Mouse (Mus musculus) inflammation-experienced regulatory T-cells, adult 6 months (primary cell): ENCODE results near the gene Dock4. TPM values are rescaled to one million over a fixed set of nuclear protein-coding genes. Genes with fewer than 3 reads are reported as not detected.

Source experiments
- ATAC-seq: one replicate; pipeline ENCODE4 v1.8.0; 2017
- polyA plus RNA-seq, 3 experiments: library from polyadenylated mRNA; unstranded; fragments of 100-300 nt; shearing (Covaris generic); gene quantifications; one replicate each; pipeline ENCODE4 v1.2.1; 2017

Dock4 gene
- polyA plus RNA-seq, result 1 to 10 TPM in 1 of 3 experiments, under 1 TPM in 2; 0.79 to 1.2 (median 0.80) TPM

DNA sequence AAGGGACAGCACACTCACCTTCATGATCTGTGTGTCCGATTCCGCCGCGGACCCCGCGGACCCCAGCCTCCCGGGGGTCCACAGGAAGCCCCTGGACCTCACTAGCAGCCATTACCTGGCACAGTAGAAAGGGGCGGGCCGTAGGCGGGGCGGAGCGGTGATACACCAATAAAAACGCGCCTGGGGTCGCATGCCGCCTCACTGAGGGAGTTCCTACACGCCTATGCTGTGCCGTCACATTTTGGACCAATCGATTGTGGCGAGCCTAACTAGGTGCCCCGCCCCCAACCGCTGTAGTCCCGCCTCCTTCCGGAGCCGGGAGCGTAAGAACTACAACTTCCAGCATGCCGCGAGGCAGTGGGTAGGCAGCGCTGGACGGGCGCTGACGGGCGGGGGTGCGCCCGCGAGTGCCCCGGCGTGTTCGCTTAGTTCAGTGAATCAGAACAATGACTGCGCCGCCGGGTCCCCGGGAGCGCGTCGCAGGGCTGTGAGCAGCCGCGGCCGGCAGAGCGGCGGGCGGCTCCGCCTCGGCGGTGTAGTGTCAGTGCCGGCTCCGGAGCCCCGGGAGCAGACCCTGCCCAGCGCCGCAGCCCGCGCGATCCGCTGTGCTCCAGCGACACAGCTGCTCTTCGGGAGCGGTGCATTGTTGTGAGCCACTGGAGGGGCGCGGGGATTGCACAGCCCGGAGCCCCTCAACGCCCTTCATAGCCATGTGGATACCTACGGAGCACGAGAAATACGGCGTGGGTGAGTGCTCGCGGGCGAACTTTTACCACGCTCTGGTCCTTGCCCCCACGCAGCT is at the start of gene Dock4, which contains the start of gene Zfp277:
Gene Dock4 (plus strand): TSS at position 305 of the 802 bp plus-strand sequence.
Gene Zfp277 (minus strand): TSS at position 255 of the 802 bp plus-strand sequence.
- peak; percentile 94 for ATAC-seq

DNA sequence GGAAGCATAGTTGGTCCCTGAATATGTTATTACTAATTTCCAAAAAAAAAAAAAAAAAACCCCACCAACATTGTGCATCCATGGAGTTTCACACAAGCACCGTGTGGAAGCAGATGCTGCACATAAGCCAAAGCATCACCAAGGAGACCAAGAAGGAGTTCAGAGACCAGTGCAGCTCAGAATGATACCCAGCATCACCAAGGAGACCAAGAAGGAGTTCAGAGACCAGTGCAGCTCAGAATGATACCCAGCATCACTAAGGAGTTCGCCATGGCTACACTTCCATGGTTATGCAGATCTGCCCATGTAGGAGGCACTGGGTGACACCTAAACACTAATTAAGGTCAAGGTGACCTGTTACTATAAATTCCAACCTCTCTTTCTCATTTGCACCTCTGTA is 46.8 kb upstream of the Dock4 start:
- no peak for ATAC-seq

DNA sequence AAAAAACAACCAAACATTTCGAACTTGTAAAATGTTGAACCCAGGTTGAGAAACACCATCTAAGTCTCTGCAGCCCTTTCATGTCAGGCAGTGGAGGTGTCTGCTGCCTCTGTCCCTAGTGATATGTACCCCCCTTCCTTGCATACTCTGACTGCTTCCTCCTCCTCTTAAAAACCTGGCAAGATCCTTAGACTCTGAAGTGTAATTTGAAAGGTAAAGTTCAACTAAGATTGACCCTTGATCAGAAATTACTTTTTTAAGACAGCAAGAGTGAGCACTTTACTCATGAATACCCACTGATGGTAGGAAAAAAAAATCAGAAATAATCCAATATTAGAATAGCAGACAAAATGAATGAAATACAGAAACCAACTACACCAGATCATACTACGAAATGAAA is 46.4 kb upstream of the Dock4 start:
- ATAC-seq, result no peak

DNA sequence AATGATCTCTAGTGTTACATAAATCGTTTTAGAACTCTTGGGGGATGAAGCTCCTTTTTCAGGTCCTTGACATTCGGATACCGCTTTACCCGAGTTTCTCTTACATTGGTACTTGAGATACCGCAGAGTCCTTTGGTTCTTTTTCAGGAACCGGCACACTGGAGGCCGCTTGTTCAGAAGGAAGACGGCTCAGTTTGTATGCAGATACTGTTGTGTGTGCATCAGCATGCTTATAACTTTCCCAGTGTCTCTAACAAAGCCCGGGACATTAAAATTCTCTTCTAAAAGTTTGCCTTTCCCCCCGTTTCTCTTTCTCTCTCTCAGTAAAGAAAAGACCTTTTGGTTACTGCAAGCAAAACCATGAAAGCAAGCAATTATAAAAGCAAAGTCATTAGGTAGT is 45.9 kb upstream of the Dock4 start:
- no peak for ATAC-seq

DNA sequence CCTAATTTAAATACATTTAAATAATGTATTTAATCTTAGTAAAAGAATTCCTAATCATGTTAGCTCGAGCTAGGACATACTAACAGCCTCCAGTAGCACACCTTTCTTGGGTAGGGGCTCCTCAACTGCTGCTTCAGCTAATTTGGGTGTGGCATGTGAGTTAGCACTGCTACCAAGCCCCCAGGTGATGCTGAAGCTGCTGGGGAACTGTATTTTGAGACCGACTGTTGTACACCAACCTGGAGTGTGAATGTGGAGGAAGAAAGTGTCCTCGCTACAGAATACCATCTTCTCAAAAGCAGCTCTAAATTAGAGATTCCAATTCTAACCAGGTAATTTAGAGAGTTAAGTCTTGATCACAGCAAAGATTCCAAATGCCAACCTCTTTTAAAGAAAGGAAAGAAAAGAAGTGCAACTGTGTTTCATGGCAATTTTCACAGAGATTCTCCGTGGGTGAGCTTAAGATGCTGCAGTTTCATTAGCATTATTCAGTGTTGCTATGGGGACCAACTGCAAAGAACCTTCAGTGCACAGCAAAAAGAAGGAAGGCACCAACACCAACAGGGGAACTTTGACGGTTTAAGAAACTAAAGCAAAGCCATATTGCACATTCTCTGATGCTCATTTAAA is 31.0 kb upstream of the Dock4 start:
- ATAC-seq, result no peak

DNA sequence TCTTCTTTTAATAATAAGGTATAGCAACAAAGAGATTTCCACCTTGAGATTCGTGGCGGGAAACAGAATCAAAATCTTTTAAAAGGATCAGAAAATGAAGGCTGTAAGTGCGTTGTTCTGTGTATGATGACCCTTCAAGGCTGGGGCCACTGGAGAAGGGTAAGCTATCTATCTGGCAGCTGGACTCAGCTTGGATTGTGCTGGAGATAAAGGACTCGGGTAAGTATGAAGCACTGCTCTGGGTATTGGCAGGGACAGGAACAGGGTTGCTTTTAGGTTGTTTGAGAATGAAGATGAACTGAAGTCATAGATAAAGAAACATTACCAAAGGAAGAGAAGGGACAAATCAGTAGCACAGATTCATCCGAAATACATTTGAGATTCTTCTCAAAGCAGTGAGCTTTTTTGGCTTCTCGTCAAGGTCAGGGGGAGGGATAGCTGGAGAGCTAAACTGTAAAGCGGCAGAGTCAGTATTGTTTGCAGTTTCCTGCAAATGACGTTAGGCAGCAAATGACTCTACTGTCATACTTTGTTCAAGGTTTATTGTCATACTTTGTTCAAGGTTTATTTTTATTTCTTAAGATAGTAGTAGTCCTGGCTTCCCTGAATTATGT is 30.3 kb upstream of the Dock4 start:
- no peak for ATAC-seq

DNA sequence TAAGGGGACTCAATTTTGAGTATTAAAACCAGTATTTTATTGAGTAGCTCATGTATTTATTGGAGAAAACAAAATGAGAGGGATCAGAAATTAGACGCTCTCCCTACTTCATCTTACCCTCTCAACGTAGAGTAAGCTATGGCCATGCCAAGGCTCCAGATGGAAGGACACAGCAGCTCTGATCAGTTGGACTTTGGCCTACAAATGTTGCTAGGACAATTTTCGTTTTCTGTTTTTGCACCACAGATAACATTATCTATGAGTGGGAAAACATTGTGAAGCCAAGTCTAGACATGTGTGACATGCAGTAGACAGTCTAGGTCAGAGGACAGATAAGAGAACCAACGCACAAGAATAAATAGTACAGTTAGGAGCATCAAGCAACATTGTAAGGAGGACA is 28.5 kb upstream of the Dock4 start:
- no peak for ATAC-seq

DNA sequence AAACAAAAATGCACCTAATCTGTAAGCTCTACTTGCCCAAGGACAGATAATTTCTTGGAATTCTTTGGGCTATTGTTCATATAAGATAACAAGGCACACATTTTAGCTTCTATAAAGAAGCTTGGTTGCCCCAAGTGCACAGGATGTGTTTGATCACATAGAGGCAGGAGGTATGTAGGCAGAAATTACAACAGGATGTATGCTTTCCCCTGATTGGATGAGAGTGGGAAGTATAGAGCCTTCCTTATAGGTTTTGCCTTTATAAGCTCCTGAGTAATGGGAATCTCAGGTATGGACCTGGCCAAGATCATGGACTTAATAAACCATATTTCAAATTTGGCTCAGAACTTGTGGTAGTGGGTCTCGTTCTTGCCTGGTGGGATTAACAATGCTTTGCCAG is 20.8 kb upstream of the Dock4 start:
- ATAC-seq, result peak; percentile 53

DNA sequence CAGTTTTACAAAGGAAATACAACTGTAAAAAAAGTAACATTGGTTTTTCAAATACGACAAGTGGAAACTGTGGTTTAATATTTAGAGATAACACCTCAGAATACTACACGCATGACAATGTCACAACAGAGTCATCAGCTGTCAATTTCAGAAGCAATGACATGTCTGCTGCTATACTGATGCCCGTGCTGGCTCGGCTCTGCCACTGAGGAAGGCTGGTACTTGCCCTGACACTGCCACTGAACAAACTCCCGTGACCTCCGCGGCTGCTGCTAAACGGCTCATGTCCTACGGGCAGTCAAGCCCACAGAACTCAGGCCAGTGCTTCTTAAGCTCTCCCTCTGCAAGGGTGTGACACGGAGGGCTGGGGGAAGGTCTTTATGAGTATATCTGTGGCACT is 18.1 kb upstream of the Dock4 start:
- peak; percentile 84 for ATAC-seq

DNA sequence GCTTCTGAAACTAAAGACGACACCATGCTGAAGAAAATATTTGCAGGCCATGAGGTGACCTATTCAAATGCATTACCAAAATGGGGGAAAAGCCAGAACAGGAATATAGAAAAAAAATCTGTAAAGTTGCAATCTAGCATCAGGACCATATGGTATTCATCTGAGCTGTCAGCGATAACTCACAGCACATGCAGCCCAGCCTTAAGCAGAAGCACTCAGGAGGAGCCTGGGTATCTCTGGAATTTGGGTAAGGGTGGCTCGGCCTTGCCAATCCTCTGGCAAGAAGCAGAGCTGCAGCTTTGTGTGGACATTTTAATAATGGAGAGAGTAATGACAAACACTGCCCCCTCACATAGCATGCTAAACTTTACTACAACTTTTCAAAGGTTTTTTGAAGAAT is 15.8 kb upstream of the Dock4 start:
- no peak for ATAC-seq

DNA sequence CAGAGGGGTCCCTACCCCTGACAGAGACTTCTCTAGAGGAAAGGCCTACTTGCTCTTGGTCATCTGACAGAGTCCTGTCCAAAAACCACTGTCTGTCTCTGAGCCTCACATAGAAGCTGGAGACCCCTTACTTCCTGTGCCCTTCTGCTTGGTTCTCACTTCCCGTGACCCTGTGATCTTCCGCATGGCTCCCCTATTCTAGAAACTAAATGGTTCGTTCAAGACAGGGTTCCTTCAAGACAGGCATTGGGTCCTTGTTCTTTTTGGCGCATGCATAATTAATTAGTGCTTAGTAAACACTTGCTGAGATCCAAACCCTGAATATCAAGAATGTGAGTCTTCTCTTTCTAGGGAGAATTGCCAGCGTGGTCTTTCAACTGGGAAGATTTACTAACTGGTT is 14.7 kb upstream of the Dock4 start:
- ATAC-seq, result no peak

DNA sequence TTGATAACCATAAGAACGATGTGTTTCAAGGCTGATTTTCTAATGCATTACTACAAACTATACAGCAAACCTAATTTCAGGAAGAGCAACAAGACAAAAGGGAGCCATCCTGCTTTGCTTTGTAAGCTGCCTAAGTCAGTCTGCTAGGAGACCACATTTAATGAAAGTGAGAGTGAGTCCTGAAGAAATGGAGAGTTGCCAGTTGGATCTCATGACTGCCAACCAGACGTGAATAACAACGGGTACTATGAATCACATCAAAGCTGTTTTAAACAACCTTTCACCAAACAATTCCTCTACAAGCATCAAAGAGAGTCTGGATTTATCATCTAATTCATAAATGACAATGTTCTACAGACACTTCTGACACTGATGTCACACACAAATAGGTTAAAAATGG is 11.7 kb upstream of the Dock4 start:
- ATAC-seq, result no peak

DNA sequence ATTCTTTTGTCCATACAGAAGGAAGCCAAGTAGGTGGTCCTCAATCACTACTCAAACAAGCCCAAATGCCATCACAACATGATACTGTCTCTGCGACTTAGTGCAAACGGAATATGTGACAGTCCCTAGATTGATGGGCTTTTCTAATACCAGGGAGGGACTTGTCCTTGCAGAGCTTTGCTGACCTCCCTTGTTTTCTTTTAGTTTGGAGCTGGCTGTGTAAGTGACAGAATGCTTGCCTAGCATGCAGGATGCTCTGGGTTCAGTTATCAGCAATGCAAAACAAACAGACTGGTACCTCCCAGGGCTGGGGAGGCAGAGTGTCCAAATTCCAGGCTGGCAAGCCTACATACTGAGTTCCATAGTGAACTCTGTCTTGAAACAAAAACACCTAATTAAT is 7.7 kb upstream of the Dock4 start:
- no peak for ATAC-seq

DNA sequence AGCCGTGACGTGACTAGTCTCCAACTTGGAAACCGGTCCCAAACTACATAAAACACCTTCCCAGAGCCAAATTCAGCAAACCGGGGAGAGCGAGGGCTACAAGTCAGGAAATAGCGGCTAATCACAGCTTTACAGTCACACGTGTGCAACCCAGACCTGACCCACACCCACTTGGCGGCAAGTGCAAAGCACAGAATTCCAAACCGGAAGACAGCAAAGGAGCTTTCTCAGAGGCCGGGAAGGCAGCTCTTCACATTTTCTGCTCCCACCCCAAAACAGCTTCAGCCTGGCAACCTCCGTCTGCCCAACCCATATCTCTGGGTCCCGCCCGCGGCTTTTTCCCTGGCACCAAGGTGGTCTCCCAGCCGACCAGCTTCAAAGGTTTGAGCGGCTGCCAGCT is 546 bp upstream of the Dock4 start:
- peak; percentile 6 for ATAC-seq

DNA sequence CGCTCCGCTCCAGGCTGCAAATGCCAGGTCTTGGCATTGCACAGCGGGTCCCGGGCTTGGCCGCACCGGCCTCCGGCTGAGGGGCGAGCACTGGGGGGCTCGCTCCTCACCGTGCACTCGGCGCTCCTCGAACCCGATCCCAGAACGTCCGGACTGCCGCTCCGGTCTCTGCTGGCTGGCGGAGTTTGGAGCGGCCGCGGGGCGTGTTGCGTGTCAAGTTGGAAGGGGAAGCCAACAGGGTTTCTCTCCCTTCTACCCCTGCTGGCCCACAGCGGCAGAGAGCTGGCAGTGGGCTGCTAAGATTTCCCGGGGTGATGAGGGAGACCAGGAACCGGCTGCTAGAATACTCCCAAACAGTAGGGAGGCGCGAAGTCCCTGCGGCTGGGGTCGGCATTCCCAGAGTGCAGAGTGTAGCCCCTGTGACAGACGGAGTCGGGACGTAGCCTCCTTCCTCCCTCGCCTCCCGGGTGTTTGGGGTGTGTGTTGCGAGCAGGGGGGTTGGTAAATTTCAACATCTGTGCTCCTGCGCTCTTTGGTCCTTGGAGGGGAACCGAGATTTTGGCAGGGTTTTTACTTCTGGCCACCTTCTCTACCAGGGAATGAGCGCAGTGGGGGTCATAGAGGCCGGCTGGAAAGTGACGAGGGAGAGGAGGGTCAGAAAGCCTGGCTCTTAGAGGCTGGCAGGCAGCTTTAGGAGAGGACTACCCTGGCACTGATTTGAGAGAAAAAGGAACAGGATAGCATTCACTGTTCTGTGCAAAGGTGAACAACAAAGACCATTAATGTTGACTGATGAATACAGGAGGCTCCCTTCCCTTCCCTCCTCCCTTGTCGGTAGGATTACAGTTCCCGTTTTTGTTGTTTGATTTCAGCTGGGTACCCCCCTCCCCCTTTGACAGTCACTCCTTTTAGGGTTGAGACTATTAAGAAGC is 964 bp downstream of the Dock4 start:
- ATAC-seq, result no peak

DNA sequence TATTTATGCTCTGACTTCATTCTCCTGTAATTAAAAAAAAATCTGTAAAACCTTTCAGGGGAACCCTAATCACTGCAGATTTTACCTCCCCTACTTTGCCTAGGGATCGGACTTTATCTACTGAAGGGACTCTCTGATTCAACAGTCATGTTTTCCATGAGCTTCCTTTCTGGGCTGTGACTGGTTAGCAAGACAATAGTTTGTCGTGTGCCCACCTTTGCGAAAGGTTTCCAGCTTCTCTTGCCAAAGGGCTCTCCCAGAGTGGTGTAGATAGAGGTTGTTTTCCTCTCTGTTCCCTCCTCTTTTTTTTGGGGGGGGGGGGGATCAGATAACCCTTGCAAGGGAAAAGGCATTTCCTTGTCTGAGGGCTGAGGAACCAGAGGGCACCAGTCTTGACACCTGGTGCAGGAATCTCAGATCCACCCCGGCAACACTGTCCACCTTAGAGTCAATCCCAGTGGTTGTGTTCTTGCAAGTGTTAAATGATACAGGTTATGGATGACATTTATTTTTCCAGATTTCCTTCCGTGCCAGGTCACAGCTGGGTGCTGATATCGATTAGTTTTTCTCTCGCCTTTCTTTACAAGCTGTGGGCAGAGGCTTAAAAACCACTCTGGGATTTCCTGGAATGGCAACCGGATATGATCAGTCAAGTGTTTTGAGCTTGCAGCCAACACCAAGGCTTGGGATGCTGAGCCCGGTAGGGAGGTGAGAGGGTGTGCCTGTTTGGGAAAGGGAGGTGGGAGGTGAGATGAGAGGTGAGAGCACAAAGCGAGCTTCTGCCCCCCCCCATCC is 2.0 kb downstream of the Dock4 start:
- no peak for ATAC-seq

DNA sequence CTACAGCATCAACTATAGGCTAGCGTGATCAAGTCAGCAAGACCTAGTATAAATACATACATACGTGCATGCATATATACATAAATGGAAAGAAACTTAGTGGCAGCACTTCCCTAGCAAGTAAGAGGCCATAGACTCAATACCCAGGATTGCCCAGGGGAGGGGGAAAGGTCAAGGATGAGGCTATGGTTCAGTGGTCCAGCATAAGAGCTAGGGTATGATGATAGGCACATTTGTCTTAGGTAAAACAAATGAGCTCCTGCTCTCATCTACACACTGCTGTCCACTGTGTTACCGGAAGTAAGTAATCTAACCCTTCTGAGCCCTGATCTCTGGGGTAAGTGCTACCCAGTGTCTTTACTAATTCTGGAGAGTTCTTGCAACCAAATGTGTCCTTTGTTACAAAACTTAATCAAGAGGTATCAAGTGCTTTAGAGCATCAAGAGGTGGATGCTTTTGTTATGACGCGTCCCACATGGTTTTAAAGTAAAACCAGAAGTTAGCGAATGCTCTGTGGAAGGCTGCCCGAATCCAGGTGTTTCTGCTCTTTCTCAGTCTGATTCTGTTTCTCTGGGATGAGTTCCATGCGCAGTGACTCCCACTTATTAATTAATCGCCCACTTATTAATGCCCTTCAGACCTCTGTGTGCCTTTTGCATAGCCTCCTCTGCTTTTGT is 3.5 kb downstream of the Dock4 start:
- no peak for ATAC-seq

DNA sequence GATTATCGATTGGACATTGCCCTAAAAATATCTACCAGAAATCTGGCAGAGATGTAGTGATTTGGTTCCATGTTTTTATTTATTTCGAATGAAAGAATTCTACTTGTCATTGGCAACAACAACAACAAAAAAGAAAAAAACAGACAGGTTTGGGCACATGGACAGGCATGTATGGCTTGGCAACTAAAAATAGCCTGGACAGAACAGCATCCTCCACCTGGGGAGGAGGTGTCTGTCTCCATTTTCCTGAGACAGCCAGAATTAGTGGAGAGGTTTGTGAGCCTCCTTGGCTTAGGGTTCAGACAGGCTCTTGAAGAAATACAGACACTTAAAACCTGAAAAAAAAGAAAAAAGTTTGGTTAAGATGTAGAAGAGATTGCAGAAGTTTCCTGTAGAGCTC is 10.8 kb downstream of the Dock4 start:
- ATAC-seq, result no peak

DNA sequence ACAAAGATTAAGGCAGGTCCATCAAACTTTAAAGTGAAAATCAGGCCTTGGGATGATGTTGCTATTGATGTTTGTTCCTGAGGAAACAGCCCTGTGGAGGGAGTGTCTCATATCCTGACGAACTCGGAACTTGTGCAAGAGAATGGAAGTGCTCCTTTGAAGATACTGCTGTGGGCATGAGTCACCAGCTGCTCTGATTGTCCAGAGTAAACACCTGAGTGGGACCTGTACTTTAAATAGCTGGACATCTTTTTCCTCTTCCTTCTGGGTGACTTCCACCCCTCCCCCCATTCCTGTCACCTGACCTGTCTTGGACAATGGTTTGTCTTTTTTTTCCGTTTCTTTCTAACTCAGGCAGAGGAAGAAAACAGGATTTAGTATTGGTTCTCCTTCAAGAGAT is 13.2 kb downstream of the Dock4 start:
- no peak for ATAC-seq

DNA sequence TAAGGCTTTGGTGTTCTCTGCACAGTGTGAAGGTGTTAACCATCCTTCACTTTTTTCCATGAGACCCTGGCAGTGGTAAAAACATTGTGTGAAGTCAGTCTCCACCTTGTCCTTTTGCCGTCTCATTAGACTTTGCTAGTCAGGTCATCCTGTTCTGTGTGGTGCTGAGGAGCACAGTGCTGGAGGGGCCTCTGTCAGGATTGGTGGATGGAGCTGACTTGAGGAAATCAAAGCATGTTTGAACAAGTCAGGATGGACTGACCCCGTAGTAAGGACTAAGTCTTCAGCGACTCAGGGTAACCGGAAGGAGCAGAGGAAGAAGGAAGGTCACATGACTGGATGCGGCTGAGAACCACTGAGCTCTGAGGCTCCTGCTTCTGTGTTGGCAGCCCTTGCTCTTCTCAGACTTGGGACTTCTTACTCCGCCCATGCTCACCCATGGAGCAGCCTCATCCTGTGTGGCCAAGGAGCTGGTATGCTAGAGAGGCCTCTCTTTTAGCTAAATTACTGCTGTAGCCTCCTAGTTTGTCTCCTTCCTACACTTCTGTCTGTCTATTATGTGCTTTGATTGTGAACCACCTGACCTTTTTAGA is 14.0 kb downstream of the Dock4 start:
- ATAC-seq, result no peak

DNA sequence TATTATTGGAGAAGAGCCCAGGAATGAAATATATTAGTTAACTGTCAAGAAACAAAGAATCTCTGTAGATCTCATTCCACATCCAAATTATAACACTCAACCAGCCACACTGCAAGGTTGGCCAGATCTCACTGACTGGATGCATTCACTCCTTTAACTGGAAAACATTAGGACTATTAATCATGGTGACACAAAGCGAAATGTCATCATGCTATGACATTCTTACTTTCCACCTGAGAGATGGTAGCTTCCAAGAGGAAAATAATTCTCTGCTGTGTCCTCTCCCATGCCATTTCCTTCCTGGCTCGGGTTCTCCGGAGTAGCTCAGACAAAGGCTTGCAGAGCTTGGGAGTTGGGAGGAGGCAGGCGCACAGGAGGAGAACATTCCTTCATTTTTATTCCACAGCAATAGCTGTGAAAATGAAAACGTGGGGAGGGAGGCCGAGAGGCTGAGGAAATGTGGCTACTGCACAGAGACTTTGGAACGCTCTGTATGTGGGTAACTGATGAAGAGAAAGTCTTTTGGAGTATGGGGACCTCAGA is 17.0 kb downstream of the Dock4 start:
- ATAC-seq, result no peak
